Mouse (Mus musculus) right cerebral cortex, postnatal 14 days (tissue): ENCODE results near the gene Thbs2.

ENCODE experiments used
- DNase-seq: peaks from one replicate; pipeline ENCODE4 v3.0.0; 2022

The Thbs2 gene

DNA sequence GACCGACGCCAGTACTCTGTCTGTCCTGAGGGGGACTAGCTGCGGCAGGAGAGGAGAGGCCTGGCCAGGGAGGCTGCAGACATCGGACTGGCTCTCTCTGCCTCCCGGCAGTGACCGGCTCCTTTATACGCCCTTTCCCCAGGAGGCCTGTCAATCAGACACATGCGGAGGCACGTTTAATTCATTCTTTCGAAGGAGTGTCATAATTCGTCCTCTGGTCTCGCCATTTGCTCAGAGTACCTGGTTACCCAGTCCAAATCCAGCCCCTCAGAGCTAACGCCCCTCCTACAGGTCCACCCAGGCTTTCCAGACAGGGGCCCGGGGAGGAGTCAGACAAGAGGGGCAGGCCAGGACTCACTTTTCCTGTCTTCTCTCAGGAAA lies at the start of gene Thbs2:
Gene Thbs2, minus strand, starts transcription at position 242 of the 381 bp plus-strand sequence.
- peak; percentile 21 for DNase-seq

DNA sequence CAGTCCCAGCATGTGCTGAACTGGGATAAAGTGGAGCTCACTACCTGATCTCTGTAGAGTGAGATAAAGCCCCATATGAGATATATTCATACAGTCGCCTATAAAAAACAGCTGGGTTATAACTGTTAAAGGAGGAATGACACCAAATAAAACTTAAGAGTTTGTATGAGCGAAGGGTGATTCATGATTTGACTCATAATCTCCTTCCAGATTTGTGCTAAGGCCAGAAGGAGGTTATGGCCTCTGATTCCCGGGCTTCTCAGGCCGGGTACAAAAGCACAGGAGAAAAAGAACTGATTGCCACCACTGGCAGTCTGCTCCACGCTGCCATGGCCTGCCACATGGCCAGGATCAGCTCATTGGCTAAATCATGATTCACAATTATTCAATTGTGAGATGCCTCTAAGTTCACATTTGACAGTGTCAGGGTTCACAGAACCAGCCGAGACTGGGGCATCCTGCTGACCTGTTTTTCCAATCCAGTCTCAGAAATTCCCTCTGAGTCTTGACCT lies 41.5 kb upstream of the Thbs2 start:
- DNase-seq = no peak

DNA sequence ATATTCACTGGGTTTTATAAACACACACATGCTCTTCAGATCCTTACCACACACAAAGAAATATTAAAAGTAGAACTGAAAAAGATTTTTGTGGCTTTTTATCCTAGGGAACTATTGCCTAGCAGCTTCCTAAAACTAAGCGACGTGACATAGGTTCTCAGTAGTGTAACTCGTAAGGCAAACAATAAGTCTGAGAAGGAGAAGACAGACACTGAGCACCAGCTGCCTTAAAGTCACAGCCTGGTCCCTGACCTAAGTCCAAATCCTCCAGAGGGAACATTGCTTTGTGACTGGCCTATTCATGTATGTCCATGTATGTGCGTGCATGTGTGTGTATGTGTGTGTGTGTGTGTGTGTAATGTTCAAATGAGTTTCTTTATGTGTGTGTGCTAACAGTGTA lies 40.3 kb upstream of the Thbs2 start:
- DNase-seq = no peak

- DNase-seq = no peak
Measured at GRCm38 (mm10) chr17:14733941-14734340, 39.9 kb upstream of the Thbs2 start.

DNA sequence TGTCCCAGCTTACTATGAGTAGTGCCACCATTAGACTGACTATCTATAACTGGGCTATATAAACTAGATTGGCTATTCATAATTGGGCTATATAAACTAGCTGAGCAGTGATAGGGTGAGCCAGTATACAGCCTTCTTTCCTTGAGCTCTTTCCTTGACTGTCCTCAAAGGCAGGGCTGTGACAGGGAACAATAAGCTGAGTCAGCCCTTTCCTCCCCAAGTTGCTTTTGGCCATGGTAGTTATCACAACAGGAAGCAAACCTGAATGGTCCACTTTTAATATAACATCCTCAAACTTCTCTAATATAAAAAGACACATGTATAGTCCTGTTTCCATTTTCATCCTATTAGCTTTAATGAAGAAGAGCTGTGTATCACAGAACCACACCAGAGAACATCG lies 39.0 kb upstream of the Thbs2 start:
- no peak for DNase-seq

GRCm38 (mm10) chr17:14730629-14731028 lies 36.6 kb upstream of the Thbs2 start:
- DNase-seq = no peak

- DNase-seq = no peak
Measured at GRCm38 (mm10) chr17:14727481-14727880, 33.4 kb upstream of the Thbs2 start.

- DNase-seq = no peak
Measured at GRCm38 (mm10) chr17:14724786-14725185, 30.8 kb upstream of the Thbs2 start.

- DNase-seq = no peak
Measured at GRCm38 (mm10) chr17:14721325-14721724, 27.3 kb upstream of the Thbs2 start.

DNA sequence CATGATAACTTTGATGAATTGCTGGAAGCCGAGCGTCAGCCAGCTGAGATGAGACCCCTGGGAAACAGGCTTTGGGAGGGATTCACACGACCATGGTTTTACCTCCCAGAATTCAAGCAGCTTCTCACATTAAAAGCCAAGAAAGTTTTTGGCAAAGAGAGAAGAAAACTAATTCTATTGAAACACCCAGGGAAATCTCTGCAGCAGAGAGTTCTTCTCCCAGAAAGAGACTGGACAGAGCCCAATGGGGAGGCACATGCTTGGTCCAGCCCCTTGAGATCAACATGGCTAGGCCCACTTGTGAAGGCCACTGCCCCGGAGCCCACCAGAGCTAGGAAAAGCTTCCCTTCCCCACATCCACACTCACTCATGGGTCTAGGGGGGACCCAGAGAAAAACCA lies 26.9 kb upstream of the Thbs2 start:
- no peak for DNase-seq

DNA sequence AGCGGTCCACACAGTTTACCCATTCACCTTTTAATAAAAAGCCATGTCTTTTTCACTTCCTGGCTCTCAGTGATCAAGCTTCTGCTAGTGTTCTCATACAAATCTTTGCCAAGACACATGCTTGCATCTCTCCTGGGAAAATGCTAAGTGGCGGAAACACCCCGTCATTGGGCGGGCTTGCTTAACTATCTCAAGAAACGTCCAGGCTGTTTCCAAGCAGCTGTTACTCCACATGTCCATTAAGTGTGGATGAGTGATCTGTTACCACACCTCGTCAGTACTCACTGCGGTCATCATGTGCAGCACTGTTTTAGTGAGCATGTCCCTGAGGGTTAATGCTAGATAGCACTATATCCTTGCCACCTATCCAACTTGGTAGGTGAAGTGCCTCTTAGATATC lies 26.2 kb upstream of the Thbs2 start:
- DNase-seq = no peak

GRCm38 (mm10) chr17:14718801-14719200 lies 24.8 kb upstream of the Thbs2 start:
- no peak for DNase-seq

DNA sequence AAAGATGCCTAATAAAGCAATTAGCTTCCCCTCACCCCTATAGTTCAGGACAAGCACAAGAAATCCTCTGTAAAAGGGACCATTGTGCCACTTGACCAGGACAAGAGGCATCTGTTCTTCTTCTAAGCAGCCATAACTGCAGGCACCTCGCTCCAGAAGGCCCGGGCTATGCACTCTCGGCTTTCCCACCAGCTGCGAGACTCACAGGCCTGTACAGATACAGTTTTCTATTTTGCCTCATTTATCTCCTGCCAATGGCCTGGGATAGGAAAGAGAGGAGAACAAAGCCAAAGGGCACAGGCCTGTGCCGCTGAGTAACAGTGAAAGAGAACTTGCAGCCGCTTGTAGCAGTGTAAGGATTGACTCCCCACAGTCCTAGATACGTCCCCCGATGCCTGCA lies 20.7 kb upstream of the Thbs2 start:
- no peak for DNase-seq

DNA sequence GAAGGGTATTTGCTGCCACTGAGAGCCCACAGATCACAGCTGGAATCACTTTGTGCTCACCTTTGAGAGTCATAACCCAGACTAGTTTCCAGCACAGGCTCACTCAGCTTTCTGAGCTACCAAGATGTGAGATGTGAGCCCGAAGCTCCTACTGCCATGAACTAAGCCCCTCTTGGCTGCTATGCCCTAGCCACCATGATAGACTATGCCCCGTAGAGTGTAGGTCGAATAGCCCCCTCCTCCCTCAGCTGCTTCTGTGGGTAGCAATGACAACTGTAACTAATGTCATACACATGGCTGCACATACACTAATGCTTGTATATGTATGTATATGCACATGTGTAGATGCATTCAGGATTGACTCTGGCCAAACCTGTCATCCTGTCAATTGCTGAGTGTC lies 20.3 kb upstream of the Thbs2 start:
- DNase-seq = no peak

DNA sequence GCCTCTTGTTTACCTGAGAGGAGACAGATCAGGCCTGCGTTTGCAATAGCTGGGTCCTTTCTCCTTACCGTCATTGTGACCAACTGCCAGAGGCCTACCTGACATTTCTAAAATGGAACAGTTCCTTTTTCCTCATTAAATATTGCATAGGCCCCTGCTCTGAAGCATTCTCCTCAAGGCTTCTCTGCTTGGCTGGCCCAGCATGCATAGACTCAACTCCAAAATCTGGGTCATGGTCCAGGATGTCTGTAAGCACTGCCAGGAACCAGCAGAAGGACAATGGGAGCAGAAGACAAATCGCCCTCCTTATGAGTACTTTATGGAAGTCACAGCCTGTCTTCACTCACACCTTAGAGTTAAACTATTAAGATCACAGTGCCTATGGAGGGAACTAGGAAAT lies 17.7 kb upstream of the Thbs2 start:
- no peak for DNase-seq

GRCm38 (mm10) chr17:14711032-14711431 lies 17.0 kb upstream of the Thbs2 start:
- DNase-seq = no peak

DNA sequence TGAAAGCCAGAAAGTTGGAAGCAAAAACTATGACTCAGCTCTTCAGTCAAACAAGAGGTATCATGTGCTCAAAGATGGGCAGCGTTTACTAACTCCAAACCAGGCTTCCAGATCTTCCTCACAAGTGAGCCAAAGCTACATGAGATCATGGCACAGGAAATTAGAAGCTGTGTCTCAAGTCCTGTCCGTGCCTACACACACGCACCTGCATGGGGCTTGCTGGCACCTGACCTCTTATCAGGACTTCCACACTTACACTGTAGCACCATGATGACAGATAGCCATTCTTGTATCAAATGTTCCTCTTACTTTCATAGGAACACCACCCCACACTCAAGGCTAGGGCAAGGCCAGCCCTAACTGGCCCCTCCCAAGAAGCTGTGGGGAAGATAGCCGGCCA lies 12.0 kb upstream of the Thbs2 start:
- no peak for DNase-seq

- DNase-seq = no peak
Measured at GRCm38 (mm10) chr17:14705466-14705865, 11.4 kb upstream of the Thbs2 start.

DNA sequence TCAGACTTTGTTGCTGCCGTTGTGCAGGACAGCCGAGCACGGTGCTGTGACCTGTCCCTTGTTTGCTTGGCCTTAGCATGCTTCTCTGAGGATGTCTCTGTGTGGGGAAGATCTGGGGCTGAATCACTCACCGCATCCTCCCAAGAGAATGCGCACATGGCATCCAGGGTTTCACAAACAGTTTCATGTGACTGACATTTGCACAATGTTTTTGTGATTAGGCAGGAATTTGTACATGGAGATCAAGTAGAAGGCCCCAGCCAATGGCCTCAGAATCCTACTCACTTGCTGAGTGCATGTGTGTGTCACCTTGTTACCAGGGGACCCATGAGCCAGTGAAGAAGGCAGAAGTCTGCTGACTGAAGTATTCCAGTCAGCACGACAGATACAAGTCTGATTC lies 9.7 kb upstream of the Thbs2 start:
- DNase-seq = no peak

DNA sequence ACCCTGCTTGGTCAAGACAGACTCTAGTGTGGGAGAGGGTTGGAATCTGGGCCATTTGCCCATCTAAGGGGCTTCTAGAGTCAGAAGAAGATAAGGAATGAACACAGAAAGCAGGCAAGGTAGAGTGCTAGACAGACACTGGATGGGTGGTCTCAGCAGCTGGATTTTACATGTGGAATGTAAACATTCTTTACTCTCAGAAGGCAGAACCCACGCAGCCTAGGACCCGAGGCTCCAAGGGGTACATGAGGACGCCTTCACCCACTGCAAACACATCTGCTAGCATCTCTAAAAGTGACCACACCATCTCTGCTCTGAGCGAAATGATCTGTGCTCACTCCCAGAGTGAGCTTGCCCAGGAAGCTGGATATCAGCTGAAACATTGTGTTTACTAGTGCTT lies 9.2 kb upstream of the Thbs2 start:
- no peak for DNase-seq

DNA sequence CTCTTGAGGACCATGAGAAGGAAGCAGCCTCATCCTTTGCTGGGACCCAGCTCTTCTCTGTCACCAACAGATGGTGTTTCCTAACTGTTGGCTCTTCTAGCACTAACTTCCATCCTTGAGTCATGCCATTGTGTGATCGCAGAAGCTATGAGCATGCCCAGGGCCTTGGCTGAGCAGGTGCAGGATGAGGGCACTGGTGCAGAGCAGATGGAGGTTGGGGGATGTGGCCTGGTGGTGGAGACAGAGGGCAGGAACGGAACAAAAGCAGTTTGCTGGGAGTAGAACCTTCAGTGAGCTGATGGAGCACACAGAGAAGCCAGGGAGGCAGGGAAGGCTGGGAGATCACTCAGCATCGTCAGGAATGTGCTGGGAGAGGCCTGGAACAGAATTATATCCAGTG lies 8.7 kb upstream of the Thbs2 start:
- no peak for DNase-seq

- no peak for DNase-seq
Measured at GRCm38 (mm10) chr17:14701891-14702290, 7.9 kb upstream of the Thbs2 start.

DNA sequence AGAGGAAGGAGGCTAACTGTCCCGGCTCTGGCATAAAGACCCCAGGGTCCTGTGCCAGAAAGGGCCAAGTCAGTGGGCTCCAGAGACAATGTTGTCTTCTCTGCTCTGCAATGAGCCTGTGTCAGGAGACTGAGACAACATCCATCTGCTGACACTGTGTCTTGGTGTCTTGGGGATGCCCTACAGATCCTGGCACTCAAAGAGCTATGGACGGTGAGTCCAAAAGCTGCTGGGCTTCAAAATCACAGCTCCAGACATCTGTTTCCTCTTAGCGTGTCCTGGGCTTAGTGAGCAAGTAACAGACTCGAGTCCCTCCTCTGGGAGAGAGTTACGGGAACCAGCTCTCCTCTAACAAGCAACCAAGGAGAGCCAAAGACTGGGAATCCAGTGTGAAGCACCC lies 6.2 kb upstream of the Thbs2 start:
- DNase-seq = no peak

DNA sequence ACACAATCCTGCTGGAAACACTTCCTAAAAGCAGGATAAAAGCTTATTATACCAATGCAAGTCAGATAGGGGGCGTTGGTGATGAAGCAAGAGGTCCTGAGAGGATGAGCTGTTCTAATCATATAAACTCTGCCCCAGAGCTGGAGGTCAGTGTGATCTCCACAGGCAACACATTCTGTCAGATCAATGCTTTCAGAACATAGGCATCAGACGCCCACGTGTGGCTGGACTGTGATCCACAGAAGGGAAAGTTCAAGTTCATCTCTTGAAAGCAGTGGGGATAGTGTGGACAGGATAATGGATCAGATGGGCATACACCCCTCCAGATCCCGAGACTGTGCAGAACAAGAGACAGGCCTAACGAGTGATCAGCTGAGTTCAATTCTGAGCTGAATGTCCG lies 4.2 kb upstream of the Thbs2 start:
- DNase-seq = no peak

GRCm38 (mm10) chr17:14697096-14697495 lies 3.1 kb upstream of the Thbs2 start:
- no peak for DNase-seq

GRCm38 (mm10) chr17:14696281-14696795 lies 2.3 kb upstream of the Thbs2 start:
- no peak for DNase-seq
